Mouse (Mus musculus): ENCODE results near the gene H2-Ab1.

The H2-Ab1 gene

GRCm38 (mm10) chr17:34239601-34240041 lies 17.9 kb upstream of the H2-Ab1 start:
- DNase-seq (ENCODE audit: low read depth, low spot score), result no peak

GRCm38 (mm10) chr17:34240366-34240765 lies 17.1 kb upstream of the H2-Ab1 start:
- DNase-seq (ENCODE audit: low read depth, low spot score), result no peak

GRCm38 (mm10) chr17:34240916-34241315 lies 16.6 kb upstream of the H2-Ab1 start:
- DNase-seq (ENCODE audit: low read depth, low spot score), result no peak

GRCm38 (mm10) chr17:34244656-34245055 lies 12.8 kb upstream of the H2-Ab1 start:
- DNase-seq (ENCODE audit: low read depth, low spot score), result no peak

- DNase-seq (ENCODE audit: low read depth, low spot score), result no peak
Observed at GRCm38 (mm10) chr17:34247047-34247446, 10.4 kb upstream of the H2-Ab1 start.

GRCm38 (mm10) chr17:34248764-34249163 lies 8.7 kb upstream of the H2-Ab1 start:
- DNase-seq (ENCODE audit: low read depth, low spot score), result no peak

- no peak for DNase-seq (ENCODE audit: low read depth, low spot score)
Observed at GRCm38 (mm10) chr17:34249361-34249760, 8.1 kb upstream of the H2-Ab1 start.

- no peak for DNase-seq (ENCODE audit: low read depth, low spot score)
Observed at GRCm38 (mm10) chr17:34249878-34250277, 7.6 kb upstream of the H2-Ab1 start.

GRCm38 (mm10) chr17:34251666-34252065 lies 5.8 kb upstream of the H2-Ab1 start:
- DNase-seq (ENCODE audit: low read depth, low spot score), result no peak

GRCm38 (mm10) chr17:34256501-34256900 lies 988 bp upstream of the H2-Ab1 start:
- DNase-seq (ENCODE audit: low read depth, low spot score), result no peak

GRCm38 (mm10) chr17:34260551-34260950 lies 3.1 kb downstream of the H2-Ab1 start:
- no peak for DNase-seq (ENCODE audit: low read depth, low spot score)

- peak; percentile 48 for DNase-seq (ENCODE audit: low read depth, low spot score)
Observed at GRCm38 (mm10) chr17:34261502-34261901, 4.0 kb downstream of the H2-Ab1 start.

- peak; percentile 50 for DNase-seq (ENCODE audit: low read depth, low spot score)
Observed at GRCm38 (mm10) chr17:34263068-34263467, 5.6 kb downstream of the H2-Ab1 start.

- DNase-seq (ENCODE audit: low read depth, low spot score), result no peak
Observed at GRCm38 (mm10) chr17:34263811-34264371, 6.4 kb downstream of the H2-Ab1 start.

GRCm38 (mm10) chr17:34264452-34265351 lies 7.2 kb downstream of the H2-Ab1 start:
- no peak for DNase-seq (ENCODE audit: low read depth, low spot score)

GRCm38 (mm10) chr17:34268262-34268661 lies 10.8 kb downstream of the H2-Ab1 start:
- DNase-seq (ENCODE audit: low read depth, low spot score), result no peak

- no peak for DNase-seq (ENCODE audit: low read depth, low spot score)
Observed at GRCm38 (mm10) chr17:34268748-34269147, 11.3 kb downstream of the H2-Ab1 start.

GRCm38 (mm10) chr17:34269817-34270216 lies 12.3 kb downstream of the H2-Ab1 start:
- no peak for DNase-seq (ENCODE audit: low read depth, low spot score)

GRCm38 (mm10) chr17:34270230-34270629 lies 12.7 kb downstream of the H2-Ab1 start:
- no peak for DNase-seq (ENCODE audit: low read depth, low spot score)

GRCm38 (mm10) chr17:34270940-34271339 lies 13.5 kb downstream of the H2-Ab1 start:
- DNase-seq (ENCODE audit: low read depth, low spot score), result no peak

GRCm38 (mm10) chr17:34272102-34272501 lies 14.6 kb downstream of the H2-Ab1 start:
- DNase-seq (ENCODE audit: low read depth, low spot score), result no peak

- no peak for DNase-seq (ENCODE audit: low read depth, low spot score)
Observed at GRCm38 (mm10) chr17:34280499-34281038, 23.1 kb downstream of the H2-Ab1 start.

- no peak for DNase-seq (ENCODE audit: low read depth, low spot score)
Observed at GRCm38 (mm10) chr17:34281836-34282235, 24.3 kb downstream of the H2-Ab1 start.
